Mouse (Mus musculus): ENCODE results near the gene Agap1. TPM values are rescaled to one million over a fixed set of nuclear protein-coding genes. Genes with fewer than 3 reads are reported as not detected.
A peak's percentile ranks its signal among the peaks of the same experiment; 100 is the strongest.

Gene Agap1
- polyA plus RNA-seq, 1 experiment from 2014 or later = 28.6 TPM

GRCm38 (mm10) chr1:89581766-89582125 lies 127.1 kb downstream of the Agap1 start:
- no peaks in the 10 kb centered on the region for H3K27me3 ChIP-seq (replicated peaks; ENCODE audit: control insufficient read depth, insufficient read depth, low read length)
- ATAC-seq = no peak
- DNase-seq (ENCODE audit: low spot score) = no peak
- H3K4me1 ChIP-seq (ENCODE audit: control insufficient read depth, insufficient read depth, low read length) = peaks cover 31% of the 10 kb centered on the region
- H3K9me3 ChIP-seq (replicated peaks; ENCODE audit: control insufficient read depth, low read length) = no peaks in the 10 kb centered on the region
- H3K27ac ChIP-seq (ENCODE audit: low read depth, low read length) = peak overlapping the region; percentile 95; the same call in 1 of the 2 replicates
- peak overlapping the region; percentile 96 for H3K4me2 ChIP-seq (ENCODE audit: low read length)
- H3K9ac ChIP-seq (ENCODE audit: low read length) = peak overlapping the region; percentile 89
- peak overlapping the region; percentile 75 for H3K4me3 ChIP-seq (ENCODE audit: low read depth, low read length)
- WGBS = 15% methylated on average over 6 of the region's 6 CpGs
- H3K36me3 ChIP-seq (ENCODE audit: control insufficient read depth, insufficient read depth, low read length) = no peaks in the 10 kb centered on the region

- Histone ChIP-seq H3K27me3 (replicated peaks; ENCODE audit: control insufficient read depth, insufficient read depth, low read length) (no peaks in the 10 kb centered on the region), H3K9ac (ENCODE audit: low read length) (no peak overlapping the region), H3K4me2 (ENCODE audit: low read length) (peak overlapping the region; percentile 96), H3K9me3 (replicated peaks; ENCODE audit: control insufficient read depth, low read length) (no peaks in the 10 kb centered on the region), H3K4me1 (ENCODE audit: control insufficient read depth, insufficient read depth, low read length) (peaks cover 25% of the 10 kb centered on the region), H3K4me3 (ENCODE audit: low read depth, low read length) (no peak overlapping the region), H3K36me3 (ENCODE audit: control insufficient read depth, insufficient read depth, low read length) (no peaks in the 10 kb centered on the region), H3K27ac (ENCODE audit: low read depth, low read length) (no peak overlapping the region)
- WGBS = 83% methylated on average over 5 of the region's 5 CpGs
- no peak for ATAC-seq
- no peak for DNase-seq (ENCODE audit: low spot score)
Observed at GRCm38 (mm10) chr1:89583369-89583768, 128.8 kb downstream of the Agap1 start.

- no peak overlapping the region for H3K27ac ChIP-seq (ENCODE audit: low read depth, low read length)
- H3K9me3 ChIP-seq (replicated peaks; ENCODE audit: control insufficient read depth, low read length) = peaks cover 5% of the 10 kb centered on the region; the same call in 1 of the 2 replicates
- no peaks in the 10 kb centered on the region for H3K36me3 ChIP-seq (ENCODE audit: control insufficient read depth, insufficient read depth, low read length)
- no peaks in the 10 kb centered on the region for H3K27me3 ChIP-seq (replicated peaks; ENCODE audit: control insufficient read depth, insufficient read depth, low read length)
- 60% methylated on average over 14 of the region's 14 CpGs for WGBS
- H3K4me3 ChIP-seq (ENCODE audit: low read depth, low read length) = no peak overlapping the region
- DNase-seq (ENCODE audit: low spot score) (no peak), ATAC-seq (no peak)
- no peak overlapping the region for H3K4me2 ChIP-seq (ENCODE audit: low read length)
- H3K9ac ChIP-seq (ENCODE audit: low read length) = no peak overlapping the region
- H3K4me1 ChIP-seq (ENCODE audit: control insufficient read depth, insufficient read depth, low read length) = peaks cover 12% of the 10 kb centered on the region
Observed at GRCm38 (mm10) chr1:89586991-89587683, 132.5 kb downstream of the Agap1 start.

- Histone ChIP-seq H3K4me3 (ENCODE audit: low read depth, low read length) (no peak overlapping the region), H3K4me1 (ENCODE audit: control insufficient read depth, insufficient read depth, low read length) (peaks cover 2% of the 10 kb centered on the region; the same call in 1 of the 2 replicates), H3K9ac (ENCODE audit: low read length) (no peak overlapping the region), H3K9me3 (replicated peaks; ENCODE audit: control insufficient read depth, low read length) (peaks cover 5% of the 10 kb centered on the region; the same call in 1 of the 2 replicates), H3K36me3 (ENCODE audit: control insufficient read depth, insufficient read depth, low read length) (no peaks in the 10 kb centered on the region), H3K4me2 (ENCODE audit: low read length) (no peak overlapping the region), H3K27ac (ENCODE audit: low read depth, low read length) (no peak overlapping the region), H3K27me3 (replicated peaks; ENCODE audit: control insufficient read depth, insufficient read depth, low read length) (no peaks in the 10 kb centered on the region)
- no peak for ATAC-seq
- DNase-seq (ENCODE audit: low spot score) = no peak
- 26% methylated on average over 4 of the region's 4 CpGs for WGBS
Observed at GRCm38 (mm10) chr1:89588154-89588553, 133.5 kb downstream of the Agap1 start.

GRCm38 (mm10) chr1:89590994-89591393 lies 136.4 kb downstream of the Agap1 start:
- no peak overlapping the region for H3K9ac ChIP-seq (ENCODE audit: low read length)
- WGBS = 86% methylated on average over 7 of the region's 7 CpGs
- H3K4me1 ChIP-seq (ENCODE audit: control insufficient read depth, insufficient read depth, low read length) = no peaks in the 10 kb centered on the region; the same call in 1 of the 2 replicates
- no peak overlapping the region for H3K27ac ChIP-seq (ENCODE audit: low read depth, low read length)
- H3K9me3 ChIP-seq (replicated peaks; ENCODE audit: control insufficient read depth, low read length) = peaks cover 5% of the 10 kb centered on the region; the same call in 1 of the 2 replicates
- no peaks in the 10 kb centered on the region for H3K36me3 ChIP-seq (ENCODE audit: control insufficient read depth, insufficient read depth, low read length)
- no peak overlapping the region for H3K4me2 ChIP-seq (ENCODE audit: low read length)
- no peak overlapping the region for H3K4me3 ChIP-seq (ENCODE audit: low read depth, low read length)
- ATAC-seq = no peak
- no peaks in the 10 kb centered on the region for H3K27me3 ChIP-seq (replicated peaks; ENCODE audit: control insufficient read depth, insufficient read depth, low read length)
- DNase-seq (ENCODE audit: low spot score) = no peak

- Histone ChIP-seq H3K4me2 (ENCODE audit: low read length) (no peak overlapping the region), H3K27ac (ENCODE audit: low read depth, low read length) (no peak overlapping the region), H3K36me3 (ENCODE audit: control insufficient read depth, insufficient read depth, low read length) (no peaks in the 10 kb centered on the region), H3K4me3 (ENCODE audit: low read depth, low read length) (no peak overlapping the region), H3K27me3 (replicated peaks; ENCODE audit: control insufficient read depth, insufficient read depth, low read length) (no peaks in the 10 kb centered on the region), H3K4me1 (ENCODE audit: control insufficient read depth, insufficient read depth, low read length) (no peaks in the 10 kb centered on the region), H3K9ac (ENCODE audit: low read length) (no peak overlapping the region), H3K9me3 (replicated peaks; ENCODE audit: control insufficient read depth, low read length) (peaks cover 5% of the 10 kb centered on the region; the same call in 1 of the 2 replicates)
- no peak for DNase-seq (ENCODE audit: low spot score)
- no peak for ATAC-seq
- 87% methylated on average over 4 of the region's 4 CpGs for WGBS
Observed at GRCm38 (mm10) chr1:89593219-89593618, 138.6 kb downstream of the Agap1 start.

GRCm38 (mm10) chr1:89594999-89595398 lies 140.4 kb downstream of the Agap1 start:
- WGBS = 89% methylated on average over 8 of the region's 8 CpGs
- no peaks in the 10 kb centered on the region for H3K27me3 ChIP-seq (replicated peaks; ENCODE audit: control insufficient read depth, insufficient read depth, low read length)
- no peak for DNase-seq (ENCODE audit: low spot score)
- ATAC-seq = no peak
- H3K4me2 ChIP-seq (ENCODE audit: low read length) = no peak overlapping the region
- no peak overlapping the region for H3K9ac ChIP-seq (ENCODE audit: low read length)
- H3K4me3 ChIP-seq (ENCODE audit: low read depth, low read length) = no peak overlapping the region
- peaks cover 5% of the 10 kb centered on the region; the same call in 1 of the 2 replicates for H3K9me3 ChIP-seq (replicated peaks; ENCODE audit: control insufficient read depth, low read length)
- H3K27ac ChIP-seq (ENCODE audit: low read depth, low read length) = no peak overlapping the region
- 0 out of 2 replicates have a peak, but pooled peaks cover 4% of the 10 kb centered on the region for H3K4me1 ChIP-seq (ENCODE audit: control insufficient read depth, insufficient read depth, low read length)
- no peaks in the 10 kb centered on the region for H3K36me3 ChIP-seq (ENCODE audit: control insufficient read depth, insufficient read depth, low read length)

- Histone ChIP-seq H3K27ac (ENCODE audit: low read depth, low read length) (no peak overlapping the region), H3K4me3 (ENCODE audit: low read depth, low read length) (no peak overlapping the region), H3K4me2 (ENCODE audit: low read length) (no peak overlapping the region), H3K4me1 (ENCODE audit: control insufficient read depth, insufficient read depth, low read length) (0 out of 2 replicates have a peak, but pooled peaks cover 4% of the 10 kb centered on the region), H3K9ac (ENCODE audit: low read length) (no peak overlapping the region), H3K27me3 (replicated peaks; ENCODE audit: control insufficient read depth, insufficient read depth, low read length) (no peaks in the 10 kb centered on the region), H3K9me3 (replicated peaks; ENCODE audit: control insufficient read depth, low read length) (peaks cover 5% of the 10 kb centered on the region; the same call in 1 of the 2 replicates), H3K36me3 (ENCODE audit: control insufficient read depth, insufficient read depth, low read length) (no peaks in the 10 kb centered on the region)
- ATAC-seq (no peak), DNase-seq (ENCODE audit: low spot score) (no peak)
- WGBS = 95% methylated on average over 7 of the region's 7 CpGs
Observed at GRCm38 (mm10) chr1:89595421-89595820, 140.8 kb downstream of the Agap1 start.

- no peaks in the 10 kb centered on the region for H3K27me3 ChIP-seq (replicated peaks; ENCODE audit: control insufficient read depth, insufficient read depth, low read length)
- peaks cover 5% of the 10 kb centered on the region; the same call in 1 of the 2 replicates for H3K9me3 ChIP-seq (replicated peaks; ENCODE audit: control insufficient read depth, low read length)
- DNase-seq (ENCODE audit: low spot score) (no peak), ATAC-seq (no peak)
- WGBS = 89% methylated on average over 2 of the region's 2 CpGs
- no peak overlapping the region for H3K4me2 ChIP-seq (ENCODE audit: low read length)
- no peak overlapping the region for H3K27ac ChIP-seq (ENCODE audit: low read depth, low read length)
- H3K9ac ChIP-seq (ENCODE audit: low read length) = no peak overlapping the region
- no peak overlapping the region for H3K4me3 ChIP-seq (ENCODE audit: low read depth, low read length)
- 0 out of 2 replicates have a peak, but pooled peaks cover 4% of the 10 kb centered on the region for H3K4me1 ChIP-seq (ENCODE audit: control insufficient read depth, insufficient read depth, low read length)
- no peaks in the 10 kb centered on the region for H3K36me3 ChIP-seq (ENCODE audit: control insufficient read depth, insufficient read depth, low read length)
Observed at GRCm38 (mm10) chr1:89596223-89596622, 141.6 kb downstream of the Agap1 start.

Measured in forebrain, embryonic 14.5 days (tissue).